Mouse (Mus musculus) kidney, embryonic 16.5 days (tissue): ENCODE results near the gene Gtf2i. TPM values are rescaled to one million over a fixed set of nuclear protein-coding genes. Genes with fewer than 3 reads are reported as not detected.
A peak's percentile ranks its signal among the peaks of the same experiment; 100 is the strongest.

Experiments
- ATAC-seq: fragments of 200-750 bp; cut with Nextera tagmentation; 2 replicates; pipeline ENCODE4 v1.8.0; 2017; ENCODE audit warnings: moderate TSS enrichment; ENCODE audit not compliant: low FRiP score, low TSS enrichment
- H3K27ac ChIP-seq: fragments of 300-500 bp; sonication (generic); 2 replicates; pipeline ENCODE4 v1.5.1; 2014; ENCODE audit warnings: low read length
- H3K27me3 ChIP-seq: fragments of 300-500 bp; sonication (generic); 2 replicates; pipeline ENCODE4 v1.6.1; 2014; ENCODE audit warnings: low read length, control low read depth, mixed read lengths; ENCODE audit not compliant: insufficient read depth
- H3K36me3 ChIP-seq: fragments of 300-500 bp; sonication (generic); 2 replicates; pipeline ENCODE4 v1.6.1; 2014; ENCODE audit warnings: low read length, control low read depth, mixed read lengths; ENCODE audit not compliant: insufficient read depth
- H3K4me1 ChIP-seq: fragments of 300-500 bp; sonication (generic); 2 replicates; pipeline ENCODE4 v1.6.1; 2014; ENCODE audit warnings: low read length, control low read depth, mixed read lengths; ENCODE audit not compliant: insufficient read depth
- H3K4me2 ChIP-seq: fragments of 300-500 bp; sonication (generic); replicated peaks from 2 replicates; pipeline ENCODE4 v1.6.1; 2014; ENCODE audit warnings: low read depth, low read length
- H3K4me3 ChIP-seq: fragments of 300-500 bp; sonication (generic); 2 replicates; pipeline ENCODE4 v1.5.1; 2014; ENCODE audit warnings: mild to moderate bottlenecking, low read length
- H3K9ac ChIP-seq: fragments of 300-500 bp; sonication (generic); replicated peaks from 2 replicates; pipeline ENCODE4 v1.6.1; 2014; ENCODE audit warnings: low read length
- H3K9me3 ChIP-seq: fragments of 300-500 bp; sonication (generic); 2 replicates; pipeline ENCODE4 v1.6.1; 2016; ENCODE audit warnings: low read length, control low read depth
- WGBS: fragments of 180-500 bp; shearing (Covaris S2); extraction: QIAGEN DNeasy Blood & Tissue Kit; methylation state at CpG from one replicate; pipeline ENCODE4 v1.1.7; 2014; 5-methylcytosine and 5-hydroxymethylcytosine counted together
- polyA plus RNA-seq: library from polyadenylated mRNA; unstranded; fragments of >200 nt; fragmentation: Nextera tagmentation; extraction: Ambion mirVana; gene quantifications from 2 replicates; pipeline ENCODE4 v1.2.1, GENCODE M21; 2015

The Gtf2i gene
- polyA plus RNA-seq, 1 experiment from 2014 or later: 179 TPM

DNA sequence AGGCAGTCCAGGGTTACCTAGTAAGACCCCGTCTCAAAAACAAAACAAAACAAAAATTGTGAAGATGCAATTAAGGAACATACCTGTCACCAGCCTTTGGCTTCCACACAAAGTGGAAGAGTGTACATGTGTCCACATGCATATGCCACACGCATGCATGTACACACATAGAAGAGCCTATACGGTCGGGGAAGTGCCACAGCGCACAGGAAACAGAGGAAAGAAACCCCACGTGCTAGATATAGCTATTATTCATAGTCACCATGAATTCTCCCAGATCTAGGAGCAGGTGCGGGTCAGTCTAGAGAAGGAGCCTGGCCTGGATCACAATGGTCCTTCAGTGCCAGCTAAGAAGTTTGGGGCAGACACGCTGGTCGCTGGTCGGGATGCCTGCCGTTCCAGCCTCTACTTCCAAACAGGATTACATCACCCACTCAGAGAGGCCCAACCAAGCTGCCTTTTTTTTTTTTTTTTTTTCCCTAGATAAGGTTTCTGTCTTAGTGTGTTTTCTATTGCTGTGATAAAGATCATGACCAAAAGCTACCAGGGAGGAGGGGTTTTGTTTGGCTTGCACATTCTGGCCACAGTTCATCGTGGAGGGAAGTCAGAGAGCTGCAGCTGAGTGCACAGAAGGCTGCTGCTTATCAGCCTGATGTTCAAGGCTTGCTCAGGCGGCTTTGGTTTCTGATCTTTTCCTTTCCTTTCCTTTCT, 11.5 kb upstream of the Gtf2i start:
- H3K9ac ChIP-seq: no peak overlapping the region
- no peak overlapping the region for H3K4me2 ChIP-seq
- peak overlapping the region; percentile 24; the same call in 1 of the 2 replicates for H3K27ac ChIP-seq
- H3K4me1 ChIP-seq: peaks cover 21% of the 10 kb centered on the region
- 56% methylated on average over 13 of the region's 13 CpGs for WGBS
- H3K36me3 ChIP-seq: no peaks in the 10 kb centered on the region
- no peak overlapping the region for H3K4me3 ChIP-seq
- H3K9me3 ChIP-seq: no peaks in the 10 kb centered on the region
- H3K27me3 ChIP-seq: no peaks in the 10 kb centered on the region
- ATAC-seq: no peak

DNA sequence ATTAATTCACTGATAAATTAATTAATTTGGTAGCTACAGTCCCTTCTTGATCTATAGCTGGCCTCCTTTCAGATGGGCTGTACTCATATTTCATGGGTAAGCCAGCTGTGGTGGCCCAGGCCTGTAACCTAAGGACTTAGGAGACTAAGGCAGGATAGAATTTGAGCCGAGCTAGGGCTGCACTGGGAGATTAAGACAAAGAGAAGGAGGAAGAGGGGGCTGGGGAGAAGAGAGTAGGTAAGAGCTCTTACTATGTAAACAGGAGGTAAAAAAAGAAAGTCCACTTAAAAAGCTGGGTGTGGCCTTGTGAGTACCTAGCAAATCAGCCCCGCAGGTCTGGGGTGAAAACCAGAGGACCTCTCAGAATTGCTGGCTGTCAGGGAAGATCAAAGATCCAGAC, 9.3 kb upstream of the Gtf2i start:
- Histone ChIP-seq H3K9me3 (no peaks in the 10 kb centered on the region), H3K9ac (no peak overlapping the region), H3K27me3 (no peaks in the 10 kb centered on the region), H3K4me1 (peaks cover 22% of the 10 kb centered on the region), H3K4me3 (no peak overlapping the region), H3K4me2 (no peak overlapping the region), H3K36me3 (no peaks in the 10 kb centered on the region), H3K27ac (no peak overlapping the region)
- WGBS: 31% methylated on average over 2 of the region's 2 CpGs
- ATAC-seq: peak; percentile 76; the same call in 1 of the 2 replicates

DNA sequence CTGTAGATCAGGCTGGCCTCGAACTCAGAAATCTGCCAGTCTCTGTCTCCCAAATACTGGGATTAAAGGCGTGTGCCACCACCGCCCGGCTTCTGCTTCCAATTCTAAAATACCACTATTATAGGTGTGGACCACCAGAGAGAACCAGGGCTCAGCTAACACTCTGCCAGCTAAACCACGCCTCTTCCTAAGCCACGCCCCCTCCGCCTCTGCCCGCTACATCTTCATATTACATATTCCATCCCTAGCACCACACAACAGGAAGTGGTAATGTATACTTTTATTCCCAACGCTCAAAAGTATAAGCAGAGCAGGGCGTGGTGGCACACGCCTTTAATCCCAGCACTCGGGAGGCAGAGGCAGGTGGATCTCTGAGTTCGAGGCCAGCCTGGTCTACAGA, 8.8 kb upstream of the Gtf2i start:
- Histone ChIP-seq H3K9ac (no peak overlapping the region), H3K4me2 (no peak overlapping the region), H3K4me1 (peaks cover 28% of the 10 kb centered on the region), H3K27me3 (no peaks in the 10 kb centered on the region), H3K36me3 (no peaks in the 10 kb centered on the region), H3K9me3 (no peaks in the 10 kb centered on the region), H3K27ac (no peak overlapping the region), H3K4me3 (no peak overlapping the region)
- 75% methylated on average over 13 of the region's 13 CpGs for WGBS
- no peak for ATAC-seq

DNA sequence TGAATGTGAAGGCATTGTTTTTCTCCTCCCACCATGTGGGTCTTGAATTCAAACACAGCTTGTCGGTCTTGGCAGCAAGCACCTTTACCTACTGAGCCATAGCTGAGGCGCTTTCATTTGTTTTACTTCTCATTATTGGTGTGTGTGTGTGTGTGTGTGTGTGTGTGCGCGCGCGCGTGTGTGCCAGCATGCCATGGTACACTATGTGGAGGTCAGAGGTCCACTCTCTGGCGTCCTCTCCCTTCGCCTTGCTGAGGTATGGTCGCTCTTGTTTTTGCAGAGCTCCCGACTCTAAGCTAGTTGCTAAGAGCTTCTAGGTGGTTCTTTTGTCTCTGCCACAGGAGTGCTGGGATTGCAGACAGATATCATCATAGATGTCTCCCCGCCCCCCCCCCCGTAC, 7.8 kb upstream of the Gtf2i start:
- H3K9me3 ChIP-seq: no peaks in the 10 kb centered on the region
- peak overlapping the region; percentile 16; the same call in 1 of the 2 replicates for H3K27ac ChIP-seq
- 75% methylated on average over 13 of the region's 13 CpGs for WGBS

DNA sequence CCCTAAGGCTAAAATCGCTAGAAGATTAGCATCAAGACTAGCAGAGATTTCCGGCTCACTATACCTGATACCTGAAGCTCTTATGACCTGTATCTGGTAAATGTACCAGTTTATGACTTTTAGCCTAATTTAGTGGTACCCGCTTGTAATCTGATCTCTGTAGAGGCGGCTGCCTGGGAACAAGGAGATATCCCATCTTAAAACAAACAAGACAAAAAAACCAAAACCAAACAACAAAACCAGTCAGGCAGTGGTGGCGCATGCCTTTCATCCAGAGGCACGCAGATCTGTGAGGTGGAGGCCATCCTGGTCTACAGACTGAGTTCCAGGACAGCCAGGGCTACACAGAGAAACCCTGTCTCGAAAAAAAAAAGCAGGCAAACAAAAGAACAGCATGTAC, 7.1 kb upstream of the Gtf2i start:
- 32% methylated on average over 7 of the region's 7 CpGs for WGBS
- H3K27ac ChIP-seq: 0 out of 2 replicates have a peak overlapping the region, but pooled peaks have one; percentile 16
- no peak overlapping the region for H3K4me3 ChIP-seq
- H3K36me3 ChIP-seq: no peaks in the 10 kb centered on the region
- H3K27me3 ChIP-seq: no peaks in the 10 kb centered on the region
- no peak for ATAC-seq
- H3K4me2 ChIP-seq: no peak overlapping the region
- H3K9me3 ChIP-seq: no peaks in the 10 kb centered on the region
- no peak overlapping the region for H3K9ac ChIP-seq
- peaks cover 33% of the 10 kb centered on the region for H3K4me1 ChIP-seq

More for the DNA sequence above, 7.8 kb upstream of the Gtf2i start:
- Histone ChIP-seq H3K9ac (no peak overlapping the region), H3K4me2 (no peak overlapping the region), H3K4me3 (no peak overlapping the region), H3K36me3 (no peaks in the 10 kb centered on the region), H3K4me1 (peaks cover 30% of the 10 kb centered on the region), H3K27me3 (no peaks in the 10 kb centered on the region)
- no peak for ATAC-seq

DNA sequence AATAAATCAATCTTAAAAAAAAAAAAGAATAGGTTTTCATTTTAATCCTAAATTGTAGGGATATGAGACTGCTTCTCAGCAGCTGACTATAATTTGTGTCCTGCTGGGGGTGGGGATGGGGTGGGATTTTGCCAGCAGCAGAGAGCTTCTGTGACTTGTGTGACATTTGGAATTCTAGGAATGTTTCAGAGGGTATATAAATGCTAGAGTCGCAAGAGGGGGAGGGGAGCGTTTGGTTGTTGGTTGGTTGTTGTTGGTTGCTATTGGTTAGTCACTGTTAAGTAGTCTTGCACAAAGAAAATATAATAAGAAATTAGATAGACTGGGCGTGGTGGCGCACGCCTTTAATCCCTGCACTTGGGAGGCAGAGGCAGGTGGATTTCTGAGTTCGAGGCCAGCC, 4.3 kb upstream of the Gtf2i start:
- H3K9ac ChIP-seq: no peak overlapping the region
- 83% methylated on average over 6 of the region's 6 CpGs for WGBS
- H3K27ac ChIP-seq: no peak overlapping the region
- no peaks in the 10 kb centered on the region for H3K27me3 ChIP-seq
- H3K9me3 ChIP-seq: no peaks in the 10 kb centered on the region
- no peaks in the 10 kb centered on the region for H3K36me3 ChIP-seq
- peaks cover 33% of the 10 kb centered on the region for H3K4me1 ChIP-seq
- no peak overlapping the region for H3K4me2 ChIP-seq
- no peak for ATAC-seq
- H3K4me3 ChIP-seq: no peak overlapping the region

DNA sequence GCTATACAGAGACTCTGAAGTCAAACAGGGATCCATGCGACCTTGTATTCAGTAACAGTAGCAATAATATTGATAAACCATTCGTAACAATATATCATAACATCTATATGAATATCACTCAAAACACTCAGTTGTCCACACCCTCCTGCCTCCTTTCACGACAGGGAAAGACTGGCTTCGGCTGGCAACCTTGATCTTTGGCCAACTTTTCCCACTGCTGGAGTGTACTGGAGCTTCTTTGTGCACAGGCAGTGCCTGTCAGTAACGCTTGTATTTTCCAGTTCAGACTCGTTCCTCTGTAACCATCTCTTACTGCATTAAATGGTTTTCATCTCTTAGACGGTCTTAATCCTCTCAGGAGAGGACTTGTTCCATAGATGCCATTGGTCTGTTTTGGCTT, 2.2 kb upstream of the Gtf2i start:
- Histone ChIP-seq H3K36me3 (no peaks in the 10 kb centered on the region), H3K27me3 (no peaks in the 10 kb centered on the region), H3K9me3 (no peaks in the 10 kb centered on the region), H3K4me2 (no peak overlapping the region), H3K4me3 (no peak overlapping the region), H3K9ac (no peak overlapping the region), H3K4me1 (peaks cover 29% of the 10 kb centered on the region), H3K27ac (peak overlapping the region; percentile 100)
- ATAC-seq: no peak
- WGBS: 71% methylated on average over 7 of the region's 7 CpGs

DNA sequence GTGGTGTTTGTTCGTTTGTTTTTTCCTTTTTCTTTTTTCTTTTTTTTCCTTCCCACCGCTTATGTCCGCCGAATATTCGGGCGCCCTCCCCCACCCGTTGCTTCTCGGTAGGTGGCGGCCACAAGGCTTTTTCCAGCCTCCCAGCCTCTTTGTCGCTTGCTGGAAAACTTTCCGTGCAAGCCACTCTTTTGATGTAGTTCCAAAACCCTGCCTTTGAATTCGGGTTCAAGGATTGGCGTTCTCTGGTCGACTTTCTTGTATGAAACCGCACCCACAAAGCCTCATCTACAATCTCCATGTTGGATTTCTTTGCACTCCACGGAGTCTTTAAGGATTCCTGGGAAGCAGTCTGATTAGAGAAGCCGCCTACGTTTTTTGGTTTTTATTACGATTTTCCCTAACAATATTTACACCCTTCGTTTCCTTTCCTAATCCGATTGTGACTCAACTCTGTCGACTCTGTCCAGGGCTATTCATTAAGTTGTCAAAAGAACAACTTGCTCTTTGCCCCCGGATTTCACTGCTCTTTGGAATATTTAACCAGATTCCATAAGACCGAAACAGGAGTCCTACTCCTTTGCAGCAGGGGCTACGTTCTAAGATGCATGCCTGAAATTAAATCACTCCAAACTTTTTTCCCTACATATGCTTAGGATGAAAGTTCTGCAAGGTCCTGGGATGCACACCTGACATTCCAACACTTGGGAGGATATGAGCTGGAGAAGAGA, 1.2 kb upstream of the Gtf2i start:
- WGBS: under 1% methylated on average over 25 of the region's 25 CpGs
- peak overlapping the region; percentile 95 for H3K9ac ChIP-seq
- H3K27me3 ChIP-seq: no peaks in the 10 kb centered on the region
- H3K4me1 ChIP-seq: peaks cover 36% of the 10 kb centered on the region
- peak overlapping the region; percentile 100 for H3K27ac ChIP-seq
- peaks cover 7% of the 10 kb centered on the region; the same call in 1 of the 2 replicates for H3K36me3 ChIP-seq
- H3K4me3 ChIP-seq: peak overlapping the region; percentile 76
- peak overlapping the region; percentile 82 for H3K4me2 ChIP-seq
- H3K9me3 ChIP-seq: no peaks in the 10 kb centered on the region
- no peak for ATAC-seq

DNA sequence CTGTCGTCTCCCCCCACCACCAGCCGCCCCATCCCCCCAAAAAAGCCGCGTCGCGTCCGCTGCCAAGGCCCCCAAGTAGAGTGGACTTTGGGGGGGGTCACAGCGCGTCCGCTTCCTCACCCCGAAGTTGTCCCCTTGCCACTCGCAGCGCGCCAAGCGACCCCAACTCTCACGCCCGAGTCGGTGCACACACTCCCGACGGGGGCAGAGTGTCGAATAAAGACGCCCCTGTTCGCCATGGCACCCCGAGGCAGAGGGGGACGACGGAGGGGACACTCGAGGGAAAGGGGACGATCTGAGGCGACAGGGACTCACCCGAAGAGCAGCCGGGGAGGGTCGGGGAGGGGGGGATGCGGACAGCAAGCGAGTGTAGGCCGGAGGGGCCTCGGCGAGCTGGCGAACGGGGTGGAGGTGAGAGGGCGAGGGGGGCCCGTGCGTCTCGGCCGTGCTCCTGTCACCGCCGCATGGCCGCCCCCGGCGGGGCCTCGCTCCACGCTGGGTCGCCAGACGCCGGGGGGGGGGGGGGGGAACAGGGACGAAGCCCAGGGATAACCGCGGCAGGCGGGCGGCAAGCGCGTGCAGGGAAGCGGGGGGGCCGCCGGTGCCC, 389 bp downstream of the Gtf2i start:
- peaks cover 23% of the 10 kb centered on the region for H3K36me3 ChIP-seq
- peaks cover 37% of the 10 kb centered on the region for H3K4me1 ChIP-seq
- H3K9me3 ChIP-seq: no peaks in the 10 kb centered on the region
- ATAC-seq: peak; percentile 42
- peak overlapping the region; percentile 100 for H3K27ac ChIP-seq
- peak overlapping the region; percentile 76 for H3K4me3 ChIP-seq
- H3K9ac ChIP-seq: peak overlapping the region; percentile 99
- WGBS: under 1% methylated on average over 45 of the region's 64 CpGs
- H3K27me3 ChIP-seq: no peaks in the 10 kb centered on the region
- H3K4me2 ChIP-seq: peak overlapping the region; percentile 69
